Mouse (Mus musculus) erythroblast, embryonic 14.5 days (primary cell): Measurements from ENCODE around the gene Mmgt2.

ENCODE experiments used
- GATA1 ChIP-seq: IDR thresholded peaks from 2 replicates; pipeline ENCODE4 v1.6.1; 2012; ENCODE audit warnings: low read length, inconsistent platforms, mixed read lengths
- TAL1 ChIP-seq: IDR thresholded peaks from 3 replicates; pipeline ENCODE4 v1.6.1; 2012; ENCODE audit warnings: low read length, inconsistent platforms, mixed read lengths

DNA sequence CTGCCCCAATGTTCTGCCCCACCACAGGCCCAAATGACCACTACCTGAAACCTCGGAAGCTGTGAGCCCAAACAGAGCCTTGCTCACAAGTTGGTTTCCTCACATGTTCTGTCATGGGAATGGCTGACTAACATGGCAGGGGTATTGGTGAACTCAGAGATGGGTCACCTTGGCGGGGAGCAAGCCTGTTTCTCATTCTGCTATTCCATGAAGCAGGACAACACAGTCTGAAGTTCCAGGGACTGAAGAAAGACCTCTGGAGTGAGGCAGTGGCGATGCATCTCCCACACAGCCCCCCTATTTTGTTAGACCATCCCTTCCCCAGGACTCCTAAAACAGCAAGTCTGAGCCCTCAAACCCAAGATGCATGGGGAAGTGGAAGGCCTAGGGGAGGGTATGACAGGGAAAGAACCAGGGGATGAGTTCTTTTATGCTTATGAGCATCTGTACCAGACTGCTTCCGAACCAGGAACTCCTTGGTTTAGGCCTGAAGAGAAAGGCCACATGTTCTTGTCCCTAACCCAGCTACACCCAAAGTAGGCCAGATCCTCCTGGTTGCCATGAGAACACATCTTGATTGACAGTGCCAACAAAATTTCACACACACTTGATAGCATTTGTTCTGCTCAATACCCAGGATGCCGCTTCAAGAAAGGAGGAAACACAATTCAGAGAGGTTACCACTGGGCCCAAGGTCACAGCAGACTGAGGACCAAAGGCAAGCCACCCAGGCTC lies 3.7 kb upstream of the Mmgt2 start:
- TF ChIP-seq TAL1 (no peak), GATA1 (no peak)
